Mouse (Mus musculus): ENCODE data around the gene Tesc. TPM values are rescaled to one million over a fixed set of nuclear protein-coding genes. Genes with fewer than 3 reads are reported as not detected.

Tesc gene
- 9.8 and 12.6 TPM in 2 replicates for polyA plus RNA-seq (2015; fragmentation: Nextera tagmentation; extraction: Ambion mirVana)

DNA sequence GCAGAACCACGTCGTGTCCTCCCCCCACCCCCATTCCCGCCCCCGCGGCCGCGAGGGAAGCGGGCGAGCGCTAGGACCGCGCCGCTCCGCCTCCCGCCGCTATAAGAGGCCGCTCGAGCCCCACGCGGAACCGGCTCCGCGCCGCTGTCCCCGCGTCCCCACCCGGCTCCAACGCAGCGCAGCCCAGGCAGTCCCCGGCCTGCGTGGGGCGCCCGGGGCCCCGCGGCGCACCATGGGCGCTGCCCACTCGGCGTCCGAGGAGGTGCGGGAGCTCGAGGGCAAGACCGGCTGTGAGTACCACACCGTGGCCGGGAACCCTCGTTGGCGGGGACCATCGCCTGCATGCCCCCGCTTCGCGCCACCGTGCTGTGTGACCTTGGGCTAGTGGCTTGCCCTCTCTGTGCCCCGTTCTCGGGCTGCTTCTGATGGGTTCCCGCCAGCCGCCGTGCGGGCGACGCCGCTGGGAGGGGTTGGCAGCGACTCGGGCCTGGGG lies at the start of gene Tesc:
Gene Tesc, plus strand, starts transcription at position 46 of the 493 bp plus-strand sequence.

Other genes starting within 250 kb of the Tesc start
- 3.4 TPM in 2 replicates for gene Nos1, start 246.7 kb upstream of the Tesc start, polyA plus RNA-seq (2015; fragmentation: Nextera tagmentation; extraction: Ambion mirVana)
- 105 and 116 TPM in 2 replicates for gene Fbxo21, start 51.0 kb upstream of the Tesc start, polyA plus RNA-seq (2015; fragmentation: Nextera tagmentation; extraction: Ambion mirVana)
- 18.0 and 18.9 TPM in 2 replicates for gene Fbxw8, start 127.7 kb downstream of the Tesc start, polyA plus RNA-seq (2015; fragmentation: Nextera tagmentation; extraction: Ambion mirVana)
- 5.3 and 6.0 TPM in 2 replicates for gene Hrk, start 136.9 kb downstream of the Tesc start, polyA plus RNA-seq (2015; fragmentation: Nextera tagmentation; extraction: Ambion mirVana)
- gene Rnft2, start 217.4 kb downstream of the Tesc start, polyA plus RNA-seq (2015; fragmentation: Nextera tagmentation; extraction: Ambion mirVana) = 10.6 and 10.9 TPM in 2 replicates
- gene 2410131K14Rik, start 217.5 kb downstream of the Tesc start, polyA plus RNA-seq (2015; fragmentation: Nextera tagmentation; extraction: Ambion mirVana) = 17.1 and 17.8 TPM in 2 replicates

All from neural tube, postnatal 0 days (tissue).